Mouse (Mus musculus) CH12.LX (cell line): Measurements from ENCODE around the gene Dennd5b. TPM values are rescaled to one million over a fixed set of nuclear protein-coding genes. Genes with fewer than 3 reads are reported as not detected.

Source experiments
- DNase-seq: peaks from one replicate; pipeline ENCODE4 v3.0.0-alpha.2; 2013; ENCODE audit errors: extremely low read depth
- H3K27ac ChIP-seq: 2 replicates; pipeline ENCODE4 v1.5.1; 2012; ENCODE audit warnings: low read depth, mild to moderate bottlenecking, control low read depth, moderate library complexity; ENCODE audit not compliant: insufficient read depth
- H3K27me3 ChIP-seq: replicated peaks from 2 replicates; pipeline ENCODE3; 2012; ENCODE audit warnings: inconsistent platforms
- H3K36me3 ChIP-seq, 2 experiments: replicated peaks in 1 of 2; 2 replicates each; pipeline versions ENCODE3 to v1.6.1; 2012; ENCODE audit warnings: inconsistent platforms in 1 of 2, low read length in 1 of 2, mild to moderate bottlenecking in 1 of 2, mixed read lengths in 1 of 2, moderate library complexity in 1 of 2; ENCODE audit not compliant: control insufficient read depth in 1 of 2, insufficient read depth in 1 of 2
- H3K4me1 ChIP-seq, 2 experiments: 2 replicates each; pipeline ENCODE4 v1.6.1; 2012; ENCODE audit warnings: inconsistent platforms in 1 of 2, moderate library complexity in 1 of 2; ENCODE audit not compliant: insufficient read depth in 2 of 2, control insufficient read depth in 1 of 2
- H3K4me2 ChIP-seq: 2 replicates; pipeline ENCODE4 v1.6.1; 2012; ENCODE audit warnings: low read depth, mild to moderate bottlenecking, control low read depth; ENCODE audit not compliant: poor library complexity, insufficient read depth, severe bottlenecking
- H3K4me3 ChIP-seq, 3 experiments: fragments of 150-350 bp in 1 of 3; sonication (generic) in 1 of 3; replicated peaks in 1 of 3; 2 replicates each; pipeline versions ENCODE3 to v1.5.1; 2011 to 2012; ENCODE audit warnings: low read depth in 2 of 3, low read length in 2 of 3, mild to moderate bottlenecking in 2 of 3, moderate library complexity in 2 of 3, control low read depth in 1 of 3, improper control_type of control experiment in 1 of 3, inconsistent platforms in 1 of 3, mixed read lengths in 1 of 3; ENCODE audit not compliant: poor library complexity in 1 of 3
- H3K79me2 ChIP-seq: replicated peaks from 2 replicates; pipeline ENCODE4 v1.6.1; 2012; ENCODE audit warnings: mild to moderate bottlenecking, moderate library complexity; ENCODE audit not compliant: control insufficient read depth, poor library complexity, insufficient read depth, severe bottlenecking; ENCODE audit errors: extremely low read depth
- H3K9ac ChIP-seq: 2 replicates; pipeline ENCODE4 v1.6.1; 2012; ENCODE audit warnings: low read depth, mild to moderate bottlenecking, control low read depth, moderate library complexity; ENCODE audit not compliant: insufficient read depth
- H3K9me3 ChIP-seq: replicated peaks from 2 replicates; pipeline ENCODE3; 2012; ENCODE audit warnings: low read length, inconsistent platforms, mixed read lengths
- BHLHE40 ChIP-seq: IDR thresholded peaks from 2 replicates; pipeline ENCODE4 v1.6.1; 2011; ENCODE audit warnings: mild to moderate bottlenecking, low read depth, low read length, improper control_type of control experiment
- CTCF ChIP-seq, 2 experiments: IDR thresholded peaks in 1 of 2; conservative IDR thresholded peaks in 1 of 2; 2 replicates each; pipeline ENCODE4 v1.5.1; 2011 to 2012; ENCODE audit warnings: low read depth in 2 of 2, low read length in 2 of 2, improper control_type of control experiment in 1 of 2, inconsistent platforms in 1 of 2, mild to moderate bottlenecking in 1 of 2, moderate library complexity in 1 of 2
- E2F4 ChIP-seq: IDR thresholded peaks from 2 replicates; pipeline ENCODE4 v1.6.1; 2011; ENCODE audit warnings: low read depth, low read length, improper control_type of control experiment; ENCODE audit not compliant: insufficient replicate concordance
- ELF1 ChIP-seq: IDR thresholded peaks from 2 replicates; pipeline ENCODE4 v1.6.1; 2014; ENCODE audit warnings: low read depth, mild to moderate bottlenecking, inconsistent platforms, low read length, improper control_type of control experiment
- EP300 ChIP-seq: IDR thresholded peaks from 2 replicates; pipeline ENCODE4 v1.6.1; 2011; ENCODE audit warnings: low read length, improper control_type of control experiment
- GABPA ChIP-seq: IDR thresholded peaks from 2 replicates; pipeline ENCODE4 v1.6.1; 2012; ENCODE audit warnings: low read depth, low read length, improper control_type of control experiment, inconsistent platforms; ENCODE audit not compliant: insufficient replicate concordance
- JUN ChIP-seq: IDR thresholded peaks from 2 replicates; pipeline ENCODE4 v1.6.1; 2011; ENCODE audit warnings: low read depth, mild to moderate bottlenecking, low read length, improper control_type of control experiment, moderate library complexity; ENCODE audit not compliant: insufficient read depth
- KAT2A ChIP-seq: IDR thresholded peaks from 2 replicates; pipeline ENCODE4 v1.6.1; 2012; ENCODE audit warnings: low read length, improper control_type of control experiment, inconsistent platforms; ENCODE audit not compliant: insufficient replicate concordance
- MEF2A ChIP-seq: IDR thresholded peaks from 2 replicates; pipeline ENCODE4 v1.6.1; 2014; ENCODE audit warnings: low read depth, mild to moderate bottlenecking, inconsistent platforms, low read length, improper control_type of control experiment, borderline replicate concordance
- MYC ChIP-seq: IDR thresholded peaks from 2 replicates; pipeline ENCODE4 v1.6.1; 2011; ENCODE audit warnings: low read depth, mild to moderate bottlenecking, improper control_type of control experiment, low read length
- NRF1 ChIP-seq: IDR thresholded peaks from 2 replicates; pipeline ENCODE4 v1.6.1; 2014; ENCODE audit warnings: low read depth, mild to moderate bottlenecking, inconsistent platforms, low read length, improper control_type of control experiment, moderate library complexity
- PAX5 ChIP-seq: IDR thresholded peaks from 2 replicates; pipeline ENCODE4 v1.6.1; 2012; ENCODE audit warnings: low read length, inconsistent platforms, mixed read lengths
- POLR2A ChIP-seq: IDR thresholded peaks from 2 replicates; pipeline ENCODE4 v1.6.1; 2011; ENCODE audit warnings: low read depth, mild to moderate bottlenecking, improper control_type of control experiment, low read length
- POLR2AphosphoS2 ChIP-seq: IDR thresholded peaks from 2 replicates; pipeline ENCODE4 v1.6.1; 2011; ENCODE audit warnings: low read depth, low read length, improper control_type of control experiment
- RAD21 ChIP-seq: IDR thresholded peaks from 2 replicates; pipeline ENCODE4 v1.6.1; 2011; ENCODE audit warnings: low read depth, mild to moderate bottlenecking, low read length, improper control_type of control experiment, moderate library complexity
- RCOR1 ChIP-seq: conservative IDR thresholded peaks from 2 replicates; pipeline ENCODE4 v1.6.1; 2012; ENCODE audit warnings: low read depth, mild to moderate bottlenecking, inconsistent platforms, low read length, improper control_type of control experiment
- SIN3A ChIP-seq: IDR thresholded peaks from 2 replicates; pipeline ENCODE4 v1.6.1; 2012; ENCODE audit warnings: low read length, improper control_type of control experiment, inconsistent platforms
- SMC3 ChIP-seq: IDR thresholded peaks from 2 replicates; pipeline ENCODE4 v1.6.1; 2011; ENCODE audit warnings: low read depth, low read length, improper control_type of control experiment
- TBP ChIP-seq: conservative IDR thresholded peaks from 2 replicates; pipeline ENCODE4 v1.6.1; 2011; ENCODE audit warnings: low read depth, low read length, improper control_type of control experiment
- ZKSCAN1 ChIP-seq: IDR thresholded peaks from 2 replicates; pipeline ENCODE4 v1.6.1; 2012; ENCODE audit warnings: low read depth, inconsistent platforms, low read length, improper control_type of control experiment, borderline replicate concordance
- ZMIZ1 ChIP-seq: IDR thresholded peaks from 2 replicates; pipeline ENCODE4 v1.6.1; 2012; ENCODE audit warnings: low read depth, mild to moderate bottlenecking, inconsistent platforms, low read length, improper control_type of control experiment
- ZNF384 ChIP-seq: IDR thresholded peaks from 2 replicates; pipeline ENCODE4 v1.6.1; 2012; ENCODE audit warnings: low read depth, low read length, improper control_type of control experiment, inconsistent platforms
- dilution Hi-C: fragments of 300-500 bp; cut with MboI; formaldehyde crosslinking; loops from 2 replicates; pipeline ENCODE4 v1.14.3; 2020; ENCODE audit warnings: low sequenced_read_pairs; ENCODE audit not compliant: extremely low pct_unique_long_range_greater_than_20kb, extremely low pct_ligation_motif_present
- in situ Hi-C: fragments of 300-500 bp; cut with MboI; formaldehyde crosslinking; loops from 3 replicates; pipeline ENCODE4 v1.14.3; 2019; ENCODE audit warnings: low sequenced_read_pairs, low pct_ligation_motif_present, low pct_unique_long_range_greater_than_20kb, mixed read lengths
- polyA plus RNA-seq: library from polyadenylated mRNA; unstranded; fragments of >175 nt; gene quantifications from 2 replicates; pipeline ENCODE4 v1.2.1, GENCODE M21; 2012; ENCODE audit warnings: low read depth; ENCODE audit not compliant: insufficient read length
- total RNA-seq, 2 experiments: library from RNA; depleted of rRNA; stranded (reverse); fragments of 300-350 nt in 1 of 2; fragments of >200 nt in 1 of 2; gene quantifications; 2 replicates each; pipeline ENCODE4 v1.2.3; 2012 to 2014

Gene Dennd5b
- total and polyA plus RNA-seq, 3 experiments, result 1.6 to 3.1 (median 2.2) TPM

- Histone ChIP-seq H3K36me3 (no peaks in the 10 kb centered on the region), H3K9ac (no peak overlapping the region), H3K4me1 (peaks cover 0 to 8% of the 10 kb centered on the region in 2 experiments; a peak in 2 of 4 replicates)
- in situ Hi-C loops, result no loop called here
- dilution Hi-C loops, result no loop called here
- TF ChIP-seq GABPA (no peak), SMC3 (peak; percentile 77), EP300 (no peak), ELF1 (no peak), NRF1 (no peak), JUN (no peak), ZKSCAN1 (no peak), RAD21 (peak; percentile 79), E2F4 (no peak), BHLHE40 (no peak), POLR2AphosphoS2 (no peak), CTCF (conservative IDR thresholded peaks at IDR 0.05 in 1 of 2, IDR thresholded peaks at IDR 0.05 in 1 of 2; ENCODE audit: low read depth in 2 of 2, low read length in 2 of 2) (peak; percentile 41 to 82), ZMIZ1 (no peak)
- TF ChIP-seq, all 38 proteins: peak for 3
- H3K4me2 ChIP-seq, result no peak overlapping the region
- H3K27me3 ChIP-seq, result no peaks in the 10 kb centered on the region
- no peaks in the 10 kb centered on the region for H3K79me2 ChIP-seq
- peak; percentile 52 for DNase-seq
- H3K27ac ChIP-seq, result no peak overlapping the region
- no peaks in the 10 kb centered on the region for H3K9me3 ChIP-seq
- H3K4me3 ChIP-seq, result no peak overlapping the region
Observed at GRCm38 (mm10) chr6:148993117-148994077, 108.1 kb downstream of the Dennd5b start.

GRCm38 (mm10) chr6:148992373-148993116 is 108.9 kb downstream of the Dennd5b start:
- in situ Hi-C loops, result no loop called here
- H3K4me2 ChIP-seq, result no peak overlapping the region
- no peaks in the 10 kb centered on the region for H3K79me2 ChIP-seq
- no peaks in the 10 kb centered on the region for H3K36me3 ChIP-seq
- TF ChIP-seq ZMIZ1, result no peak
- TF ChIP-seq POLR2AphosphoS2, result no peak
- no peak for TF ChIP-seq GABPA
- no peak for TF ChIP-seq PAX5
- no peak for TF ChIP-seq EP300
- TF ChIP-seq MYC, result no peak
- no peak for TF ChIP-seq MEF2A
- TF ChIP-seq RCOR1, result no peak
- no peak for TF ChIP-seq KAT2A
- TF ChIP-seq SIN3A, result no peak
- TF ChIP-seq TBP, result no peak
- TF ChIP-seq ZNF384, result no peak
- TF ChIP-seq POLR2A, result no peak
- dilution Hi-C loops, result no loop called here
- no peak overlapping the region for H3K9ac ChIP-seq
- no peaks in the 10 kb centered on the region for H3K27me3 ChIP-seq
- peaks cover 0 to 8% of the 10 kb centered on the region in 2 experiments; a peak in 2 of 4 replicates for H3K4me1 ChIP-seq
- no peak overlapping the region for H3K4me3 ChIP-seq
- no peak for DNase-seq
- H3K9me3 ChIP-seq, result no peaks in the 10 kb centered on the region
- no peak overlapping the region for H3K27ac ChIP-seq
